Mouse (Mus musculus) bone marrow macrophage, adult 2 months (primary cell): ENCODE measurements around the gene Igf1r.

Source experiments
- CTCF ChIP-seq: IDR thresholded peaks from 2 replicates; pipeline ENCODE4 v1.5.1; 2012; ENCODE audit warnings: low read depth, mild to moderate bottlenecking, low read length, moderate library complexity
- POLR2A ChIP-seq: IDR thresholded peaks from 2 replicates; pipeline ENCODE4 v1.6.1; 2012; ENCODE audit warnings: mild to moderate bottlenecking, low read depth, low read length, borderline replicate concordance

GRCm38 (mm10) chr7:68021741-68022140 lies 69.1 kb downstream of the Igf1r start:
- TF ChIP-seq CTCF = no peak
- no peak for TF ChIP-seq POLR2A
